Mouse (Mus musculus) testis, adult 2 months (tissue): ENCODE measurements around the gene Maml2.

Experiments
- CTCF ChIP-seq: fragments of 200-500 bp; IDR thresholded peaks from 2 replicates; pipeline ENCODE4 v1.5.1; 2012; ENCODE audit warnings: low read depth, mild to moderate bottlenecking, inconsistent platforms, low read length, moderate library complexity; ENCODE audit not compliant: control insufficient read depth, insufficient read depth, insufficient replicate concordance
- POLR2A ChIP-seq: fragments of 200-500 bp; IDR thresholded peaks from 2 replicates; pipeline ENCODE4 v1.6.1; 2012; ENCODE audit warnings: low read depth, mild to moderate bottlenecking, inconsistent platforms, low read length, moderate library complexity; ENCODE audit not compliant: control insufficient read depth

GRCm38 (mm10) chr9:13561335-13561734 lies 263.6 kb downstream of the Maml2 start:
- no peak for TF ChIP-seq CTCF
- no peak for TF ChIP-seq POLR2A
